Mouse (Mus musculus): Measurements from ENCODE around the gene Usp35. TPM values are rescaled to one million over a fixed set of nuclear protein-coding genes. Genes with fewer than 3 reads are reported as not detected.

Usp35 gene
- polyA plus RNA-seq, 1 experiment from 2014 or later, result 3.0 TPM

DNA sequence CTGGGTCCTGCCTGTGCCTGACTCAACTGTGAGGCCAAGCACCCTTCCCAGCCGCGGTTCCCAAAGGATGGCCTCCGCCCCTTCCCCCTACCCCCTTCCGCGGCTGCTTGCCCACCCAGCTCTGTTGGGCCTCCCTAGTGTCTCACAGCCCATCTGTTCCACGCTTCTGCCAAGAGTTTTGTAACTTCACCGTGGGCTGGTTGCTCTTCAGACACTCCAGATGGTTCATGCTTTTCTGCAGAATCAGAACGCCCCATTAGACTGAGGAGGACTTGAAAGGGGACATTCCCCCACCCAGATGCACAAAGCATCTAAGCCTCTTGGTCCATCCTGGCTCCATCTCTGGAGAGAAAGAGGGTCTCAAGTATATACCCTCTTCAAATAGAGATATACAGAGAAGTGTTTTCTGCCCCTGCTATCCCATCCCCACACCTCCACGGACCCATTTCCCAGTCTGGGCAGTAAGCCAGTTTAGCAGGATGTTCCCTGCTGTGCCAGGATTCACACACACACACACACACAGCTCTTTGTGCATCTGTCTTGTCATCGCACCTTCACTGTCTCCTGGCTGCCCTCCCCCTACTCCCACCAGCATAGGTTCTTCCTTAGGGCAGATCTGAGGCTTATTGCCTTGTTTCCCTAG, 13.5 kb upstream of the Usp35 start:
- no peak overlapping the region for H3K27ac ChIP-seq
- no peaks in the 10 kb centered on the region for H3K9me3 ChIP-seq
- no peak overlapping the region for H3K9ac ChIP-seq
- H3K4me1 ChIP-seq, result no peaks in the 10 kb centered on the region
- H3K4me3 ChIP-seq, result no peak overlapping the region
- no peak for ATAC-seq (ENCODE audit: insufficient number of reproducible peaks, insufficient read depth, low FRiP score, low TSS enrichment)
- no peak overlapping the region for H3K4me2 ChIP-seq (replicated peaks)
- no peaks in the 10 kb centered on the region for H3K27me3 ChIP-seq
- WGBS, result 63% methylated on average over 10 of the region's 10 CpGs
- H3K36me3 ChIP-seq, result 0 out of 2 replicates have a peak, but pooled peaks cover 7% of the 10 kb centered on the region

DNA sequence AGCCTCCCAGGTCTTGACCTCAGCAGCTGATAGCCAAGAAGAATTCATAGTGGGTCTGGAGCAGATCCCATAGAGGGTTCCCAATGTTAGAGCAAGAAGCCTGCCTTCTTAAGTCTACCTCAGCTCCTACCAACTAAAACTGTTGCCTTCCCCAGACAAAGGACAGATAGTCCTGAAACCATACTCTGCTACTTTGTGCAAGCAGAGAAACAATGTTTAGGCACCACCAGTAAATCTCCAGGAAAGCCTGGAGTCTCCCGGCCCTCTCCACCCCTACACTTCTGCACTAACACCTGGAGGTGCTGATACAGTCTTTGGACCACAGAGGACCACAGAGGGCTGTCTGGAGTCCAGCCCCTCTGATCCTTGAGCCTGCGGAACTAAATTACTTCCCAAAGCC, 12.8 kb upstream of the Usp35 start:
- H3K4me3 ChIP-seq, result no peak overlapping the region
- 77% methylated on average over 2 of the region's 2 CpGs for WGBS
- no peaks in the 10 kb centered on the region for H3K9me3 ChIP-seq

DNA sequence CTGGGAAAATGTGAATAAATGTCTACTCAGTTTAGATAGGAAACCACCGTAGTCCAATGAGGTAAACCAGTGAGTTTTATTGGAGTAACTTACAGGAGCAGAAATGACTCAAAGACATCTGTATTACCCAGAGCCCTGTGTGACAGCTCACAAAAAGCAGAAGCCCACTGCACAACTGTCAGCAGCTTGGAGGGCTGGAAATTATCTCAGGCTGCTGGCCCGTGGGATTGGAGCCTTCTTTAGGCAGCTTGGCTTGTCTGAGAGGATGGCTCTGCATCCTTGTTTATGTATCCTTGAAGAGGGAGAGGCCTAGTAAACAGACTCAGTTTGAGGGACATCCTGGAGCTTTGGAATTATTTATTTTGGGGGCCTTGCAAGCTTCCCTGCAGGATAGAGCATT, 11.1 kb upstream of the Usp35 start:
- Histone ChIP-seq H3K27me3 (no peaks in the 10 kb centered on the region), H3K4me3 (no peak overlapping the region), H3K9me3 (no peaks in the 10 kb centered on the region), H3K9ac (no peak overlapping the region), H3K27ac (no peak overlapping the region), H3K4me1 (no peaks in the 10 kb centered on the region), H3K4me2 (replicated peaks) (no peak overlapping the region), H3K36me3 (0 out of 2 replicates have a peak, but pooled peaks cover 5% of the 10 kb centered on the region)
- 64% methylated on average over 2 of the region's 2 CpGs for WGBS
- no peak for ATAC-seq (ENCODE audit: insufficient number of reproducible peaks, insufficient read depth, low FRiP score, low TSS enrichment)

More for the DNA sequence above, 12.8 kb upstream of the Usp35 start:
- Histone ChIP-seq H3K27me3 (no peaks in the 10 kb centered on the region), H3K4me1 (no peaks in the 10 kb centered on the region), H3K36me3 (0 out of 2 replicates have a peak, but pooled peaks cover 7% of the 10 kb centered on the region), H3K27ac (no peak overlapping the region), H3K4me2 (replicated peaks) (no peak overlapping the region), H3K9ac (no peak overlapping the region)
- no peak for ATAC-seq (ENCODE audit: insufficient number of reproducible peaks, insufficient read depth, low FRiP score, low TSS enrichment)

DNA sequence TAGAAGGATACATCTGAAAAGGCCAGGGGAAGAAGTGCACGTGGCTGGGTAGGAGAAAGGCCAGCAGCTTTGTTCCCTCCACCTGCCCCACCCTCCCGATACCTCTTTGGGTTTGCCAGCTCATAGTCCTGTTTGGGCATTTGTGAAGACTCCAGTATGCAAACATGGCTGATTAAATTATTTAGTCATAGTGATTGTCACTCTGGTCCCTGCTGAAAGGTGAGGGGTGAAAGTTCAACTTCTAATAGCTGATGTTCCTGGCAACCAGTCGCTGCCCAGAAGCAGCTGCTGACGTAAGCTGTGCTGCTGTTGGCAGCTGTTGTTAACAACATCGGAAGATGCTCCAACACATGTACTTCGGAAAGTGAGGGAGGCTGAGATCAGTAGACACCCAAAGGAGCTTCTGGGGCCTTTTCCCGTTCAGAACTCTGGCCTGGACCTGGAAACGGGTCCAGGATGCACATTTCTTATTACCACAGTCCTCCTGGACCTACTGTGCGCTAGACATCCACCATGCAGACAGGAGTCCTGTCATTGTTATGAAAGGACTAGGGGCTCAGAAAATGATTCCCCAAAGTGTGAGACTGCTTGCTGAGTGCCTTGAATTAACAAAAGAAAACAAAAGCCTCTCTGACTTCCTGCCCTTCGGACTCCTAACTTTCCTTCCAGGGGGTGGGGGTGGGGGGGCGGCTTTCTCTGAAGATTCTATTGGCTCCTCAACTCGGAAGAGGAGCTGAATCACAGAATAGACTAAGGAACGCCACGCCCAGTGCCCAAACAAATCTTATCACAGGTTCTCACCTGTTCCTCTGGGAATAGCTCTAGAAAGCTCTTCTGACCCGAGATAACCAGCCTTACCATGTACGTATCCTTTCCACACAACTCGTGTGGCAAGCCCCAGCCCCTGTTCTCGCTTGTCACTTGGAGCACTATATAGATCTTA, 9.4 kb upstream of the Usp35 start:
- no peaks in the 10 kb centered on the region for H3K4me1 ChIP-seq
- no peak for ATAC-seq (ENCODE audit: insufficient number of reproducible peaks, insufficient read depth, low FRiP score, low TSS enrichment)
- H3K9me3 ChIP-seq, result no peaks in the 10 kb centered on the region
- no peak overlapping the region for H3K27ac ChIP-seq
- H3K4me3 ChIP-seq, result no peak overlapping the region
- H3K36me3 ChIP-seq, result no peaks in the 10 kb centered on the region
- 63% methylated on average over 18 of the region's 18 CpGs for WGBS
- no peak overlapping the region for H3K9ac ChIP-seq
- no peaks in the 10 kb centered on the region for H3K27me3 ChIP-seq
- H3K4me2 ChIP-seq (replicated peaks), result no peak overlapping the region

DNA sequence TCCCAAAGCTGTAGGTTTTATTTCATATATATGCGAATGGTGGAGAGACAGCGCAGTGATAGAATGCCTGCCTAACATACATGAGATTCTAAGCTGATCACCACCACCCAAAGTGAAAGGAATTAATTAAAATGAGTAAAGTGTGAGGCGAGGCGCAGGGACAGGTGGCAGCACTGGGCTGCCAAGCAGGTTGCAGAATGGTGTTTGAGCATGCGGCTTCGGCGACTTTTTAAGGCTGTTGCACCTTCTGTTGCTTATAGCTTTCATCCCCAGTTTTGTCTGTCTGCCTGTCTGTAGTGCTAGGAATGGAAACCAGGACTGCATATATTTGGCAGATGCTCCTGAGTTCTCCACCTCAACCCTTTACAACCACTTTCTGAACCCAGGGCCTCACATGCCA, 7.8 kb upstream of the Usp35 start:
- 88% methylated on average over 7 of the region's 7 CpGs for WGBS
- Histone ChIP-seq H3K27ac (no peak overlapping the region), H3K27me3 (no peaks in the 10 kb centered on the region), H3K4me3 (no peak overlapping the region), H3K4me2 (replicated peaks) (no peak overlapping the region), H3K9me3 (no peaks in the 10 kb centered on the region), H3K36me3 (no peaks in the 10 kb centered on the region), H3K4me1 (no peaks in the 10 kb centered on the region), H3K9ac (no peak overlapping the region)
- no peak for ATAC-seq (ENCODE audit: insufficient number of reproducible peaks, insufficient read depth, low FRiP score, low TSS enrichment)

DNA sequence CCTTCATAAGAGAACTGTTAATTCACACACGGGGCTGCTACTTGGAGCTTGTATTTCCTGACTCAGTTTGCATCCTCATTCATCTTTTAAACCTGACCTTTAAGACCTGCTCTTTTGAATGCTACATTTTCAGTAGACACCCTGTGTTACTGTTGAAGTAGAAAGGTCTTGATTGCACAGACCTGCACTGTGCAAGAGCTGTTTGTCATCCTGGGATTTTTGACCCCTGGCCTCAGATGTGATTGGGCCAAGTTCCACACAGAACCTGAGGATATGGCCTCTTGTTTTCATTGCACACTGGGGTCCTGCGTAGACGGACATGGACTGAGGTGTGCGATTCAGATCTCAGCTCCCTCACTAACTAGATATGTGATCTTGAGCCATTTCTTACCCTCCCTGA, 6.8 kb upstream of the Usp35 start:
- no peaks in the 10 kb centered on the region for H3K4me1 ChIP-seq
- H3K27me3 ChIP-seq, result no peaks in the 10 kb centered on the region
- no peaks in the 10 kb centered on the region for H3K9me3 ChIP-seq
- no peak overlapping the region for H3K9ac ChIP-seq
- H3K36me3 ChIP-seq, result no peaks in the 10 kb centered on the region
- WGBS, result 72% methylated on average over 4 of the region's 4 CpGs
- H3K27ac ChIP-seq, result no peak overlapping the region
- ATAC-seq (ENCODE audit: insufficient number of reproducible peaks, insufficient read depth, low FRiP score, low TSS enrichment), result no peak
- no peak overlapping the region for H3K4me3 ChIP-seq
- H3K4me2 ChIP-seq (replicated peaks), result no peak overlapping the region

DNA sequence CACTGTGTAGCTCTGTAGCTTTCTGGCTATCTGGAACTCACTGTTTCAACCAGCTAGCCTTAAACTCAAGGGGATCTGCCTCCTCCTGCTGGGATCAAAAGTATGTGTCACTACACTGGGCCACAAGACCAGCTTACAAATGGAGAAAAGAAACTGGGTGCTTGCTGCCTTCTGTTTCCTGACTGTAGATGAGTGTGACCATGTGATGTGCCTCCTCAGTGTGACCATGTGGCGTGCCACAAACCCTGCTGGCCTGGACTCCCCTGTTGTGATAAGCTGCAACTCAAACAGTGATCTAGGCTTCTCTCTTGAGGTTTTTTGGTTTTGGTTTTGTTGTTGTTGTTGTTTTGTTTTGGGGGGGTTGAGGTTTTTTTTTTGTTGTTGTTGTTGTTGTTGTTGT, 4.9 kb upstream of the Usp35 start:
- Histone ChIP-seq H3K4me2 (replicated peaks) (no peak overlapping the region), H3K27me3 (no peaks in the 10 kb centered on the region), H3K9me3 (no peaks in the 10 kb centered on the region), H3K4me1 (peaks cover 8% of the 10 kb centered on the region; the same call in 1 of the 2 replicates), H3K36me3 (no peaks in the 10 kb centered on the region), H3K27ac (no peak overlapping the region), H3K9ac (no peak overlapping the region), H3K4me3 (no peak overlapping the region)
- no peak for ATAC-seq (ENCODE audit: insufficient number of reproducible peaks, insufficient read depth, low FRiP score, low TSS enrichment)
- WGBS, result 86% methylated on average over 1 of the region's 1 CpGs

DNA sequence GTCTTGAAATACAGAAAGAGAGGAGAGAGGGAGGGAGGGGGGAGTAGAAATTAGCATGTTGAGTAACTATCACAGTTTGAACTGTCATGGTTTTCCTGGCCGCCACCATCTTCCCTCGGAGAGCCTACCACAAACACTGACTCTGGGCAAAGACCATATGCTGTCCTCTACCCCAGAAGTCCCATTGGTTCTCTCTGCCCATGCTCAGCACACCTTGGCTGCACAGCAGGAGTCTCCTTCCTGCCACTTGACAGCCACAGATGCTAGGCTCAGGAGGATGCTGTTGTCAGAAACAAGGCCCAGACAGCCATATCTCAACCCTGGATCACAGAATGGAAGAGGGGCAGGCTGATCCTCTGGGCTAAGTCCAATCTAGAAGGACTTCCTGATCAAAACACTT, 2.6 kb upstream of the Usp35 start:
- H3K4me2 ChIP-seq (replicated peaks), result no peak overlapping the region
- no peak overlapping the region for H3K9ac ChIP-seq
- no peak overlapping the region for H3K4me3 ChIP-seq
- 98% methylated on average over 2 of the region's 2 CpGs for WGBS
- H3K4me1 ChIP-seq, result peaks cover 19% of the 10 kb centered on the region; the same call in 1 of the 2 replicates
- H3K36me3 ChIP-seq, result no peaks in the 10 kb centered on the region
- no peak overlapping the region for H3K27ac ChIP-seq
- ATAC-seq (ENCODE audit: insufficient number of reproducible peaks, insufficient read depth, low FRiP score, low TSS enrichment), result no peak
- H3K27me3 ChIP-seq, result no peaks in the 10 kb centered on the region
- H3K9me3 ChIP-seq, result no peaks in the 10 kb centered on the region

DNA sequence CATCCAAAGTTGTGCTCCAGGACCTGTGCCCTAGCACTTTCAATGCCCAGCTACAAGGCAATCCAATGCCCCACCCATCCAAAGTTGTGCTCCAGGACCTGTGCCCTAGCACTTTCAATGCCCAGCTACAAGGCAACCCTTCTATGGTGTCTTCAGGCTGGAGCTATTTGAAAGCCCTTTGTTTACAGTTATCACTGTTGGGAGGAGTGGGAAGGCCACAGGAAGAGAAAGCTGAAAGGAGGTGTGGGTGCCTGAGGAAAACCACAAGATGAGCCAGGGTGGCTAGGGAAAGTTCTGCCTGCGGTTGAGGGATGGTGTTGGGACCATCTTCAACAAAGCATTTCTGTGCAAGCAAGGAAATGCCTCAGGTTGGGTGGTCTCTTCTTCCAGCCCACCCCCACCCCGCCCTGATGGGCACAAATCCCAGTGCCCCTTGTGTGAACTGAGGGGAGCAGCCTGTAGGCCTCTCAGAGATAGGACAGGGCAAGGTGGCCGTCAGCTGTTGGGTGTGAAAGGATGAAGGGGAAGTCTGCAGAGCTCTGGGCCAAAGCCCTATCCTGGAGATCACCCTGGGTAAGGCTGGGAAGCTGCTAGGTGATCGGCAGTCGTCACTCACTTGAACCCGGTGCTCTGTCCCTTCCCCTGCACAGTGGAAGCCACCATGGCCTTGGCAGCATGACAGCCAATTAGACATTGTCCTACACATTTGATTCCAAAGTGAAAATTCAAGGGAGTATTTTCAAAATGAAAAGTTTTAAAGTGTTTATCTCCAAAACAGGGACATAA, 1.5 kb upstream of the Usp35 start:
- Histone ChIP-seq H3K4me1 (peaks cover 24% of the 10 kb centered on the region), H3K27me3 (no peaks in the 10 kb centered on the region), H3K9ac (peak overlapping the region; percentile 73; the same call in 1 of the 2 replicates), H3K9me3 (no peaks in the 10 kb centered on the region), H3K4me3 (peak overlapping the region; percentile 57; the same call in 1 of the 2 replicates), H3K27ac (no peak overlapping the region), H3K4me2 (replicated peaks) (peak overlapping the region; percentile 61), H3K36me3 (no peaks in the 10 kb centered on the region)
- 85% methylated on average over 6 of the region's 6 CpGs for WGBS
- ATAC-seq (ENCODE audit: insufficient number of reproducible peaks, insufficient read depth, low FRiP score, low TSS enrichment), result no peak

DNA sequence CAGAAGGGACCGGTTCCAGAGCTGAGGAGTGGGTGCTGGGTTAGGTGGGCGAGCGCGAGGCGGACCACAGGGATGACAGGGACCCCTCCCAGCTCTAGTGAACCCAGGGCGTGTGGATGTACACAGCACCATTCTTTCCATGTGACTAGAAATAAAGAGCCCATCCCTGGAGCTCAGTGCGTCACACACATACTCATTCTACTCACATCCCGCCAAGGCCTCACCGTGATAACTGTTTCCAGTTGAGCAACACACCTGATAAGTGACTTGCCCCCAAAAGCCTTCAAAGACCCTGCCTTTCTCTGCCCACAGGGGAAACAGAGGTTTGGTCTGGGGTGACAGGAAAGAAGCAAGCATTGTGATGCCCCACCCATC, 834 bp upstream of the Usp35 start:
- Histone ChIP-seq H3K27me3 (no peaks in the 10 kb centered on the region), H3K4me1 (peaks cover 24% of the 10 kb centered on the region), H3K9ac (peak overlapping the region; percentile 73), H3K27ac (no peak overlapping the region), H3K4me2 (replicated peaks) (peak overlapping the region; percentile 61), H3K4me3 (peak overlapping the region; percentile 57), H3K9me3 (no peaks in the 10 kb centered on the region), H3K36me3 (no peaks in the 10 kb centered on the region)
- WGBS, result 6% methylated on average over 9 of the region's 9 CpGs
- ATAC-seq (ENCODE audit: insufficient number of reproducible peaks, insufficient read depth, low FRiP score, low TSS enrichment), result no peak

DNA sequence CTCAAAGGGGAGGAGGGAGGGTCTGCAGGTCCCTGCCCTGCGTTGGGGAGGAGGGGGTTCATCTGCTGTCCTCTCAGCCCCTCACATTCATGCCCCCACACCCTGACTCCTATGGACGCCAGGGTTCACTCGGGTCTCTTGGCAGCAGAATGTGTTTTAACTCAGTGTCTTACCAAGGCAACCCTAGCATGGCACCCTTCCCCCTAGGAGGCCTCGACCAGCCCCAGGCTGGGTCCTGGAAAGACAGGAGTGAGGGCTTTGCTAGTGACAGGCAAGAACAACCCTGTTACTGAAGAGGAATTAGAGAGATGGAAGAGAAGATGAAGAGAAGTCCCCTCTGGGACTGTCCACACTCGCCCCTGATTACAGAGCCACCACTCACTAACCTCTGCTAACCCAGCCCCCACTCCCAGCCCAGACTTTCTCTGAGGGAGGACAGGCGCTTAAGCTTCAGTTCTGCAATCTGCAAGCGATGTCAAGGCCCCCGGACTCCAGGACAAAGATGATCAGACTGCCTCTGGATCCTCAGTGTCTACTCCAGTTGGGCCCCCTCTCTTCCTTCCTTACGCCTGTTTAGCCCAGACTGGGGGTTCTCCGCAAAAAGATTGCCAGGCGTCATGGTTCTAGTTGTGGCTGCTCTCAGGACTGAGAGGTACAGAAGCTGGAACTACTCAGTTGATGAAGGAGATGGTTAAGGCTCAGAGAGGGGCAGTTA, 732 bp downstream of the Usp35 start:
- H3K36me3 ChIP-seq, result no peaks in the 10 kb centered on the region
- peak overlapping the region; percentile 73 for H3K9ac ChIP-seq
- H3K4me3 ChIP-seq, result peak overlapping the region; percentile 57
- H3K4me2 ChIP-seq (replicated peaks), result peak overlapping the region; percentile 61
- H3K4me1 ChIP-seq, result peaks cover 24% of the 10 kb centered on the region
- H3K27ac ChIP-seq, result no peak overlapping the region
- WGBS, result 67% methylated on average over 11 of the region's 11 CpGs
- H3K9me3 ChIP-seq, result no peaks in the 10 kb centered on the region
- ATAC-seq (ENCODE audit: insufficient number of reproducible peaks, insufficient read depth, low FRiP score, low TSS enrichment), result no peak
- peaks cover 15% of the 10 kb centered on the region for H3K27me3 ChIP-seq
